Mouse (Mus musculus): ENCODE data around the gene Idh2. TPM values are rescaled to one million over a fixed set of nuclear protein-coding genes. Genes with fewer than 3 reads are reported as not detected.
A peak's percentile ranks its signal among the peaks of the same experiment; 100 is the strongest.

The Idh2 gene
- polyA plus RNA-seq, 1 experiment from 2014 or later: 565 TPM

DNA sequence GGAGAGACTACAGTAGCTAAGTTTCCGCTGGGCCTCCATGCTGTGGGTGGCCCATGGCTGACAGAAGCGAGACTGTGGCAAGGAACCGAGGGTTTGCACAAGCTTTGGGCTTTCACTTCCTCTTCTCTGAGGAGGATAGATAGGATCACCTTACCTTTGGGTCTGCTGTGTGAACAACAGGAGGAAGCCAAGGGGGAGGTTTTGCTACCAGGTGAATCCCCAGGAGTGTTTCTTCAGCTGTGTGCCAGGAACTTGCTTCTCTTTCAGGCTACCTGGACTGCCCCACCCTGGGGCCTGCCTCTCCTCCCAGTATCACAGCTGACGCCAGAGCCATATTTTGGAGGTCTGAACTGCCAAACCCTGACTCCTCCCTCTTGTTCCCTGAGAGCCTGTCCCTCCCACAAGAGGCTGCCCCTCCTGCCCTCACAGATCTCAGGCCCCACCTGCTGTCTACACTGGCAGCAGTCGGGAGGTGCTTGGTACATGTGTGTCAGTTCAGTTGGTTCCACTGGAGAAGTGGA lies 40.2 kb downstream of the Idh2 start:
- Histone ChIP-seq H3K4me2 (ENCODE audit: low read depth, low read length) (no peak overlapping the region), H3K4me1 (ENCODE audit: control insufficient read depth, insufficient read depth, low read length) (peaks cover 46% of the 10 kb centered on the region), H3K36me3 (ENCODE audit: control insufficient read depth, insufficient read depth, low read length) (no peaks in the 10 kb centered on the region), H3K4me3 (ENCODE audit: low read depth, low read length) (no peak overlapping the region), H3K9me3 (ENCODE audit: control insufficient read depth, low read length) (no peaks in the 10 kb centered on the region), H3K27ac (replicated peaks; ENCODE audit: low read depth, low read length) (peak overlapping the region; percentile 48; the same call in 1 of the 2 replicates), H3K9ac (ENCODE audit: low read depth, low read length) (no peak overlapping the region), H3K27me3 (replicated peaks; ENCODE audit: control insufficient read depth, insufficient read depth, low read length) (no peaks in the 10 kb centered on the region)
- ATAC-seq (ENCODE audit: low read depth): peak; percentile 35
- 43% methylated on average over 5 of the region's 5 CpGs for WGBS
- peak; percentile 70 for DNase-seq (ENCODE audit: low spot score)

DNA sequence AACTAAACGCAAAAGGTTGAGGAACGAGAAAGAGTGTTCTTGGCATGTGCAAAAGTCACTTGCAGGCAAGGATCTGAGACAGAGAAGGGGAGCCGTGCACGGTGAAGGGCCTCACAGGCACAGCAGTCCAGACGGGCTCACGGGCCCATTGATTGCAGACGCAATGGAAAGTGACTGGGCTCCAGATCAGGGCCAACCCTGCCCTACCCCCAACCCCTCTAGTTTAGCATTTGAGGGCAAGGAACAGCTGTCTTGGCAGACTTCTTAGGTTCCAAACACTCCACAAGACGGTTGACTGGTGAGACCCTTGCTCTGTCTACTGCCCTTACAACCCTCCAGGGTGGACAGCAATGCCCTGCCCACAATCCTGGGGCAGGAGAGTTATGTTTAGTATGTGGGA lies 41.7 kb downstream of the Idh2 start:
- peaks cover 52% of the 10 kb centered on the region for H3K4me1 ChIP-seq (ENCODE audit: control insufficient read depth, insufficient read depth, low read length)
- H3K9me3 ChIP-seq (ENCODE audit: control insufficient read depth, low read length): no peaks in the 10 kb centered on the region
- no peak for ATAC-seq (ENCODE audit: low read depth)
- no peaks in the 10 kb centered on the region for H3K27me3 ChIP-seq (replicated peaks; ENCODE audit: control insufficient read depth, insufficient read depth, low read length)
- 77% methylated on average over 8 of the region's 8 CpGs for WGBS
- H3K27ac ChIP-seq (replicated peaks; ENCODE audit: low read depth, low read length): no peak overlapping the region
- no peak overlapping the region for H3K9ac ChIP-seq (ENCODE audit: low read depth, low read length)
- no peak overlapping the region for H3K4me2 ChIP-seq (ENCODE audit: low read depth, low read length)
- H3K4me3 ChIP-seq (ENCODE audit: low read depth, low read length): no peak overlapping the region
- H3K36me3 ChIP-seq (ENCODE audit: control insufficient read depth, insufficient read depth, low read length): no peaks in the 10 kb centered on the region
- no peak for DNase-seq (ENCODE audit: low spot score)

DNA sequence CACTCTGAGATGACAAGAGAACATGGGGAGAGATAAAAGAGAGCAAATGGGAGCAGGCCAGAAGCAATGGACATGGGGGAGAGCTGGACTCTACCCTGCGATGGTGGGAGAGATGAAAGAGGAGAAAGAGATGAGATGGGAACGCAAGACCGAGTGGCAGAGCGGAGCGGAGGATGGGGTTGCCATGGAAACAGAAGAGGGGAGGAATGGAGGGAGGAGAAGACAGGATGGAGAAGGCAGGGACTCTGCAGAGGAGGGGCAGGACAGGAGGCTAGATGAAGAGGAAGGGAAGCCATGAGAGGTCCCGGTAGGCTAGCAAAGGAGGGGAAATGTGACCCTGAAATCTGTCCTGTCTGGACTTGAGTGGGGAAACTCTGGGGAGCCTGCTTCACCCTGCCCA lies 42.9 kb downstream of the Idh2 start:
- peaks cover 49% of the 10 kb centered on the region for H3K4me1 ChIP-seq (ENCODE audit: control insufficient read depth, insufficient read depth, low read length)
- H3K4me3 ChIP-seq (ENCODE audit: low read depth, low read length): no peak overlapping the region
- H3K27me3 ChIP-seq (replicated peaks; ENCODE audit: control insufficient read depth, insufficient read depth, low read length): no peaks in the 10 kb centered on the region
- H3K9me3 ChIP-seq (ENCODE audit: control insufficient read depth, low read length): no peaks in the 10 kb centered on the region
- H3K27ac ChIP-seq (replicated peaks; ENCODE audit: low read depth, low read length): no peak overlapping the region
- no peaks in the 10 kb centered on the region for H3K36me3 ChIP-seq (ENCODE audit: control insufficient read depth, insufficient read depth, low read length)
- H3K9ac ChIP-seq (ENCODE audit: low read depth, low read length): no peak overlapping the region
- DNase-seq (ENCODE audit: low spot score): no peak
- WGBS: 60% methylated on average over 6 of the region's 6 CpGs
- no peak for ATAC-seq (ENCODE audit: low read depth)
- H3K4me2 ChIP-seq (ENCODE audit: low read depth, low read length): no peak overlapping the region

DNA sequence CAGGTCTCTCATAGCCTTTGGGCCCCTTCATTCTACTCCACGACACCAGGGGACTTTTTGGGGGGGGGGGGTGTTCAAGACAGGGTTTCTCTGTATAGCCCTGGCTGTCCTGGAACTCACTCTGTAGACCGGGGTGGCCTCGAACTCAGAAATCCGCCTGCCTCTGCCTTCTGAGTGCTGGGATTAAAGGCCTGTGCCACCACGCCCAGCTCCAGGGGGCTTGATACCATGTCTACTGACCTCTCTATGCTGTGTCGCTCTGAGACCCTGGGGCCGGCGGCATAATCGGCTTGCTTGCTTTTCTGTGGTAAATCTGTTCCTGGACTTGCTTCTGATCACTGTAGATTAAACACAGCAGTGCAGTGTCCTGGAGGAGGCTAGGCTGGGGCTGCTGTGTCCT lies 44.0 kb downstream of the Idh2 start:
- no peak overlapping the region for H3K9ac ChIP-seq (ENCODE audit: low read depth, low read length)
- no peak overlapping the region for H3K4me2 ChIP-seq (ENCODE audit: low read depth, low read length)
- no peaks in the 10 kb centered on the region for H3K27me3 ChIP-seq (replicated peaks; ENCODE audit: control insufficient read depth, insufficient read depth, low read length)
- 77% methylated on average over 9 of the region's 9 CpGs for WGBS
- no peaks in the 10 kb centered on the region for H3K9me3 ChIP-seq (ENCODE audit: control insufficient read depth, low read length)
- no peak for ATAC-seq (ENCODE audit: low read depth)
- DNase-seq (ENCODE audit: low spot score): no peak
- no peak overlapping the region for H3K4me3 ChIP-seq (ENCODE audit: low read depth, low read length)
- no peaks in the 10 kb centered on the region for H3K36me3 ChIP-seq (ENCODE audit: control insufficient read depth, insufficient read depth, low read length)
- no peak overlapping the region for H3K27ac ChIP-seq (replicated peaks; ENCODE audit: low read depth, low read length)
- H3K4me1 ChIP-seq (ENCODE audit: control insufficient read depth, insufficient read depth, low read length): peaks cover 40% of the 10 kb centered on the region

DNA sequence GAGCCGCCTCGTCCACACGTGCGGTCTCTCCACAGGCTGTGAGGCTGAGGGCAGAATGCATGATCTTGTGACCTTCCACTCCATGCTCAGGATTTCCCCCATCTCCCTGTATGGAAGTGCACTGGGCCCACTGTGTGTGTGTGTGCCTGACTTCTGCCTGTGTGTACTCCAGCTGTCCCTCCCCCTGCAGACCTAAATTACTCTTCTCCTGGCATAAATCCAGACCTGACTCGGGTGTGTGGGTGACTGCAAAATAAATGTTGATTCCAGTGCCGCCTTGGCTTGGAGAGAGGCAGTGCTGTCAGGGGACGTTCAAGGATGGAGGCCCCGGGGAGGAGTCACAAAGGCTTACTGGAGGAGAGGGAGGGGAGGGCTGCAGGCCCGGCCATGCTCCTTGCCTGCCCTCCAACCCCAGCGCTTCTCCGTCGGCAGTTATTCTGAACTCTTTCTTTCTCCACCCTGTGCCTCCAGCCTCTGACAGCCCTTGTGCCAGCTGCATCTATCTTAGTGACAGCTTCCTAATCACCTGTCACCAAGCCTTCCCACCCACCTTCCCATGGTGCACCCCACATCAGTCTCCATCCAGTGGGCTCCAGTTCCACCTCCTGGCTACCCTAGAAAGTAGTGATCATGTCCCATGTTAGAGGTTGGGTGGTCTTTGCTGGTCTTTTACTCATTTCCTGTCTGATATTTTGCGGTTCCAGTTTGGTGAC lies 45.4 kb downstream of the Idh2 start:
- peak; percentile 56 for ATAC-seq (ENCODE audit: low read depth)

DNA sequence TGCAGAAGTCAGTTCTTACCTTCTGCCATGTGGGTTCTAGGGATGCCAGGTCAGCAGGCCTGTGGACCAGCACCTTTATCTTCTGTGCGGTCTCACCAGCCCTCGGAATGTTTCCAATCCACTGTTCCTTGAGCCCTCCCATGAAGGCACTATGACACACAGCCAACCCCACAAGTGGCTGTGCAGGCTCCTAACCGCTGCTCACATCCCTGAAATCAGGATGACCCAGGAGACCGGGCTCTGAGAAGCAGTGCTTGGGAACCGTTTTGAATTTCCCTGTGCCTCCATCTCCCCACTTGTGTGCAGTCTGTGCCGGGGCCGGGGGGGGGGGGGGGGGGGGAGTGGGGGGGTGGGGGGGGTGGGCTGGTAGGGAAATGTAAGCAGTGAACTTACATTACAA lies 46.9 kb downstream of the Idh2 start:
- H3K27ac ChIP-seq (replicated peaks; ENCODE audit: low read depth, low read length): peak overlapping the region; percentile 70
- no peaks in the 10 kb centered on the region for H3K9me3 ChIP-seq (ENCODE audit: control insufficient read depth, low read length)
- peaks cover 31% of the 10 kb centered on the region for H3K4me1 ChIP-seq (ENCODE audit: control insufficient read depth, insufficient read depth, low read length)
- WGBS: 50% methylated on average over 5 of the region's 7 CpGs
- H3K9ac ChIP-seq (ENCODE audit: low read depth, low read length): 0 out of 2 replicates have a peak overlapping the region, but pooled peaks have one; percentile 17
- no peaks in the 10 kb centered on the region for H3K36me3 ChIP-seq (ENCODE audit: control insufficient read depth, insufficient read depth, low read length)
- H3K4me2 ChIP-seq (ENCODE audit: low read depth, low read length): no peak overlapping the region
- H3K27me3 ChIP-seq (replicated peaks; ENCODE audit: control insufficient read depth, insufficient read depth, low read length): no peaks in the 10 kb centered on the region
- no peak overlapping the region for H3K4me3 ChIP-seq (ENCODE audit: low read depth, low read length)
- no peak for ATAC-seq (ENCODE audit: low read depth)
- DNase-seq (ENCODE audit: low spot score): no peak

More for the DNA sequence above, 45.4 kb downstream of the Idh2 start:
- Histone ChIP-seq H3K4me3 (ENCODE audit: low read depth, low read length) (no peak overlapping the region), H3K27me3 (replicated peaks; ENCODE audit: control insufficient read depth, insufficient read depth, low read length) (no peaks in the 10 kb centered on the region), H3K9ac (ENCODE audit: low read depth, low read length) (0 out of 2 replicates have a peak overlapping the region, but pooled peaks have one; percentile 5), H3K27ac (replicated peaks; ENCODE audit: low read depth, low read length) (peak overlapping the region; percentile 58), H3K36me3 (ENCODE audit: control insufficient read depth, insufficient read depth, low read length) (no peaks in the 10 kb centered on the region), H3K4me2 (ENCODE audit: low read depth, low read length) (peak overlapping the region; percentile 18; the same call in 1 of the 2 replicates), H3K4me1 (ENCODE audit: control insufficient read depth, insufficient read depth, low read length) (peaks cover 27% of the 10 kb centered on the region), H3K9me3 (ENCODE audit: control insufficient read depth, low read length) (no peaks in the 10 kb centered on the region)
- DNase-seq (ENCODE audit: low spot score): peak; percentile 83
- 11% methylated on average over 9 of the region's 13 CpGs for WGBS

DNA sequence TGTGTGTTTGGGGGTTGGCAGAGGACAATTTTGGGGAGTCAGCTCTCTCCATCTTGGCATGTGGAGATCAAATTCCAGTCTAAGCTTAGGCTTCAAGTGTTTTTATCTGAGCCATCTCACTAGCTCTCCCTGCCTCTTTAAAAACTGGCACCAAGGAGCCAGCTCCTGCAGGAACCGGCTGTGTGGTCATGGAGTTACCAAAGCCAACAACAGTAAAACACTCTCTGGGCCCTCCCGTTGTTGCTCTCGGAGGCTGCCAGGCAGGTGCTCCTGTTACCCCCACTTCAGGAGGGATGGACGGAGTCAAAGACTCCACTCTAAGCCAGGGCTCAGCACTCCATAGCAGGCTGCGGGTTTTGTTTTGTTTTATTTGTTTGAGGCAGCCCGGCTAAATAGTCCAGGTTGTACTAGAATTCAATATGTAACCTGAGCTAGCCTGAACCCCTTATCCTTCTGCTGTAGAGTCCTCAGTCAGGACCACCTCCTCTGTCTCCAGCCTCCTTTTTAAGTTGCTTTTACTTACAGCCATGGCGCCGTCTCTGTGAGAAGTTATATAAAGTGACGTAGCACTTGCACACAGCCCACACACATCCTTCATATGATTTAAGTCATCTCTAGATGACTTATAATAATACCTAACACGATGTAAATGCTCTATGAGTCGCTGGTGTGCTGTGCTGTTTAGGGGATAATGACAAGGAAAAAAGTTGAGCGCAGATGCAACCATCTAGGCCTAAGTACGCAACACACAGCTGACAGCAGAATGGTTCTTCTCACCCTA lies 48.3 kb downstream of the Idh2 start:
- H3K36me3 ChIP-seq (ENCODE audit: control insufficient read depth, insufficient read depth, low read length): no peaks in the 10 kb centered on the region
- H3K27me3 ChIP-seq (replicated peaks; ENCODE audit: control insufficient read depth, insufficient read depth, low read length): no peaks in the 10 kb centered on the region
- ATAC-seq (ENCODE audit: low read depth) (no peak), DNase-seq (ENCODE audit: low spot score) (no peak)
- H3K27ac ChIP-seq (replicated peaks; ENCODE audit: low read depth, low read length): peak overlapping the region; percentile 15; the same call in 1 of the 2 replicates
- no peak overlapping the region for H3K9ac ChIP-seq (ENCODE audit: low read depth, low read length)
- H3K4me2 ChIP-seq (ENCODE audit: low read depth, low read length): no peak overlapping the region
- 68% methylated on average over 13 of the region's 13 CpGs for WGBS
- H3K9me3 ChIP-seq (ENCODE audit: control insufficient read depth, low read length): no peaks in the 10 kb centered on the region
- no peak overlapping the region for H3K4me3 ChIP-seq (ENCODE audit: low read depth, low read length)
- H3K4me1 ChIP-seq (ENCODE audit: control insufficient read depth, insufficient read depth, low read length): peaks cover 32% of the 10 kb centered on the region

DNA sequence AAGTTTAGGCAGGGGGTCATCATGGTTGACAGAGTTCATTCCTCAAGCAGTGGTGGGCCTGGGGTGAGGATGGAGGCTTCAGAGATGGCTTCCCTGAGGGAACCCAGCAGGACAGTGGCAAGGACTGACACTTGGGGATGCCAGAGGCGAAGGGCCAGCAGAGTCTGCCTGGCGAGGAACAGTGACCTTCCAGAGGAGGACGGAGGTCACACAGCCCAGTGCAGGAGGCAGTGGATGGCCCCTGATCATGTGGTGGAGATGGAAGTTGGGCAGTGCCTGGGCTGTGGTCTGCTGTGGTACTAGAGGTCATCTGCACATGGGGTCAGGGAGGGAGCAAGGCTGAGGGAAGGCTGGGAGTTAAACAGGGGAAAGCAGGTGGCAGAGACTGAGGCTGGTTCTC lies 49.9 kb downstream of the Idh2 start:
- 78% methylated on average over 3 of the region's 3 CpGs for WGBS
- H3K27ac ChIP-seq (replicated peaks; ENCODE audit: low read depth, low read length): no peak overlapping the region
- no peaks in the 10 kb centered on the region for H3K27me3 ChIP-seq (replicated peaks; ENCODE audit: control insufficient read depth, insufficient read depth, low read length)
- no peak for DNase-seq (ENCODE audit: low spot score)
- H3K4me1 ChIP-seq (ENCODE audit: control insufficient read depth, insufficient read depth, low read length): peaks cover 27% of the 10 kb centered on the region
- ATAC-seq (ENCODE audit: low read depth): no peak
- no peaks in the 10 kb centered on the region for H3K36me3 ChIP-seq (ENCODE audit: control insufficient read depth, insufficient read depth, low read length)
- no peaks in the 10 kb centered on the region for H3K9me3 ChIP-seq (ENCODE audit: control insufficient read depth, low read length)
- no peak overlapping the region for H3K4me2 ChIP-seq (ENCODE audit: low read depth, low read length)
- no peak overlapping the region for H3K4me3 ChIP-seq (ENCODE audit: low read depth, low read length)
- no peak overlapping the region for H3K9ac ChIP-seq (ENCODE audit: low read depth, low read length)

Measured in embryonic facial prominence, embryonic 14.5 days (tissue).